8 mouse cellular contexts compared by ENCODE assay signal in the genomic region with DNA sequence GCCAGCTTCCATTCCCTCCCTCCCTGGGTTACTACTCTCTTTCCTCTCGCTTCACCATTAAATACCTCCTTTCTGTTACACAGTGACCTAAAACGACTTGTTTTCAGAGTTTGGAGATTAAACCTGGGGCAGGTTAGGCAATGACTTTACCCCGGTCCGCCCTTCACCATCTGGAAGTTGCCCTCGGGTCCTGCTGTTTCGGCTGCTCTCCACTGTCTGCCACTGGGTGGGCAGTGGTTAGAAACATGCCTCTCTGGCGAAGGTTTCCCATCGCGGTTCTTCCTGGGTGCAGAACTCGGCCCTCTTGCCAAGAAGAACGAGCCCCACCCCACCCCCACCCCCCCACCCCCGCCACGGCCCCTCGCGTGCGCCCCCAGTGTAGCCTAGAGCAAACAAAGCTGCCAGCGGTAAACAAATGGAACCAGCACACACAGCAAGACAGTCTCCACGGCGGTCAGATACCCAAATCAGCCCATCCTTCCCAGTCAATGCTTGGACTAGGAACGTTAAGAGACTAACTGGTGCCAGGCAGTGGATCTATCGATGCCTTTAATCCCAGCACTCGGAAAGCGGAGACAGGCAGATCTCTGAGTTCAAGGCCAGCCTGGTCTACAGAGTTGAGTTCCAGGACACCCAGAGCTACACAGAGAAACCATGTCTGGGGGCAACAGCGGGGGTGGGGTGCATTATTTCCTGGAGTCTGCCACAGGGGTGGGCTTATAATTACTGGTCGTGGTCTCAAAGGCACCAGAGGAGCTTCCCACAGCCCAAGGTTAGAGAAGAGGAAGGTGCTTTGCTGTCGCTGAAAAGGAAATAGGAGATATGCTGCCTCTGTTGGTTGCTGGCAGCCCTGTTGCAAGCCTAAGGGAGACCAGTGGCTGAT. TPM values are rescaled to one million over a fixed set of nuclear protein-coding genes. Genes with fewer than 3 reads are reported as not detected.
A peak's percentile ranks its signal among the peaks of the same experiment; 100 is the strongest.
DNase-seq lines count a peak whose midpoint lies in the region; ATAC-seq and TF ChIP-seq lines count a peak whose summit lies in the region.

No protein-coding gene starts in this region.

- no peak for ATAC-seq in embryonic facial prominence, embryonic 14.5 days (ENCODE audit: low read depth)
- no peak for ATAC-seq in intestine, postnatal 0 days
- no peak for ATAC-seq in neural tube, embryonic 14.5 days (ENCODE audit: low read depth)
- ATAC-seq in cerebellum, adult (ENCODE audit: insufficient number of reproducible peaks, low FRiP score, low TSS enrichment): no peak

- no peaks in the 10 kb centered on the region for H3K27me3 ChIP-seq in liver, adult 2 months (ENCODE audit: control insufficient read depth, insufficient read depth, low read length)
- no peaks in the 10 kb centered on the region for H3K27me3 ChIP-seq in embryonic facial prominence, embryonic 14.5 days (replicated peaks; ENCODE audit: control insufficient read depth, insufficient read depth, low read length)
- no peaks in the 10 kb centered on the region for H3K27me3 ChIP-seq in intestine, postnatal 0 days (replicated peaks; ENCODE audit: control insufficient read depth, insufficient read depth, low read length)
- H3K27me3 ChIP-seq in neural tube, embryonic 14.5 days (ENCODE audit: control insufficient read depth, insufficient read depth, low read length): 0 out of 2 replicates have a peak, but pooled peaks cover 2% of the 10 kb centered on the region

- TF ChIP-seq CTCF in liver, adult 2 months (IDR thresholded peaks at IDR 0.05; ENCODE audit: low read depth, low read length): no peak
- no peak for TF ChIP-seq CTCF in intestine, postnatal 0 days (IDR thresholded peaks at IDR 0.05; ENCODE audit: low read depth)

- H3K9ac ChIP-seq in liver, adult 2 months (ENCODE audit: low read depth, low read length): peak overlapping the region; percentile 64
- peak overlapping the region; percentile 56 for H3K9ac ChIP-seq in embryonic facial prominence, embryonic 14.5 days (ENCODE audit: low read depth, low read length)
- peak overlapping the region; percentile 28 for H3K9ac ChIP-seq in intestine, postnatal 0 days (ENCODE audit: low read depth, low read length)
- peak overlapping the region; percentile 32; the same call in 1 of the 2 replicates for H3K9ac ChIP-seq in neural tube, embryonic 14.5 days (replicated peaks; ENCODE audit: low read depth, low read length)

- peak overlapping the region; percentile 62 for H3K4me3 ChIP-seq in liver, adult 2 months (ENCODE audit: insufficient read depth, low read depth, low read length)
- peak overlapping the region; percentile 45 for H3K4me3 ChIP-seq in embryonic facial prominence, embryonic 14.5 days (ENCODE audit: low read depth, low read length)
- H3K4me3 ChIP-seq in intestine, postnatal 0 days (ENCODE audit: low read depth, low read length): peak overlapping the region; percentile 38
- peak overlapping the region; percentile 22; the same call in 1 of the 2 replicates for H3K4me3 ChIP-seq in neural tube, embryonic 14.5 days (ENCODE audit: low read depth, low read length)

- peaks cover 4% of the 10 kb centered on the region; the same call in 1 of the 2 replicates for H3K4me1 ChIP-seq in liver, adult 2 months (ENCODE audit: control insufficient read depth, insufficient read depth, low read length)
- H3K4me1 ChIP-seq in embryonic facial prominence, embryonic 14.5 days (ENCODE audit: control insufficient read depth, insufficient read depth, low read length): peaks cover 8% of the 10 kb centered on the region; the same call in 1 of the 2 replicates
- H3K4me1 ChIP-seq in intestine, postnatal 0 days (replicated peaks; ENCODE audit: control insufficient read depth, insufficient read depth, low read length): no peaks in the 10 kb centered on the region; the same call in 1 of the 2 replicates
- peaks cover 4% of the 10 kb centered on the region; the same call in 1 of the 2 replicates for H3K4me1 ChIP-seq in neural tube, embryonic 14.5 days (ENCODE audit: control insufficient read depth, insufficient read depth, low read length)

- H3K4me2 ChIP-seq in embryonic facial prominence, embryonic 14.5 days (ENCODE audit: low read depth, low read length): peak overlapping the region; percentile 89
- peak overlapping the region; percentile 87 for H3K4me2 ChIP-seq in intestine, postnatal 0 days (replicated peaks; ENCODE audit: low read depth)
- H3K4me2 ChIP-seq in neural tube, embryonic 14.5 days (ENCODE audit: low read depth, low read length): peak overlapping the region; percentile 55

- WGBS in liver, adult 2 months: 13% methylated on average over 26 of the region's 26 CpGs
- 18% methylated on average over 26 of the region's 26 CpGs for WGBS in embryonic facial prominence, embryonic 14.5 days
- WGBS in intestine, postnatal 0 days: 19% methylated on average over 26 of the region's 26 CpGs
- 26% methylated on average over 26 of the region's 26 CpGs for WGBS in neural tube, embryonic 14.5 days

- no peak overlapping the region for H3K27ac ChIP-seq in liver, adult 2 months (replicated peaks; ENCODE audit: insufficient read depth, low read depth, low read length)
- H3K27ac ChIP-seq in embryonic facial prominence, embryonic 14.5 days (replicated peaks; ENCODE audit: low read depth, low read length): no peak overlapping the region
- H3K27ac ChIP-seq in intestine, postnatal 0 days (ENCODE audit: low read depth, low read length): peak overlapping the region; percentile 0; the same call in 1 of the 2 replicates
- no peak overlapping the region for H3K27ac ChIP-seq in neural tube, embryonic 14.5 days (ENCODE audit: low read depth, low read length)

- H3K36me3 ChIP-seq in liver, adult 2 months (ENCODE audit: control insufficient read depth, insufficient read depth, low read length): no peaks in the 10 kb centered on the region
- H3K36me3 ChIP-seq in embryonic facial prominence, embryonic 14.5 days (ENCODE audit: control insufficient read depth, insufficient read depth, low read length): no peaks in the 10 kb centered on the region
- H3K36me3 ChIP-seq in intestine, postnatal 0 days (ENCODE audit: control insufficient read depth, insufficient read depth): no peaks in the 10 kb centered on the region
- H3K36me3 ChIP-seq in neural tube, embryonic 14.5 days (ENCODE audit: control insufficient read depth, insufficient read depth, low read length): no peaks in the 10 kb centered on the region

- no peak for TF ChIP-seq POLR2A in liver, adult 2 months (IDR thresholded peaks at IDR 0.05; ENCODE audit: extremely low read depth, insufficient read depth, low read length)

- no peaks in the 10 kb centered on the region for H3K9me3 ChIP-seq in embryonic facial prominence, embryonic 14.5 days (ENCODE audit: control insufficient read depth, low read length)
- H3K9me3 ChIP-seq in intestine, postnatal 0 days (ENCODE audit: control insufficient read depth): no peaks in the 10 kb centered on the region
- no peaks in the 10 kb centered on the region for H3K9me3 ChIP-seq in neural tube, embryonic 14.5 days (ENCODE audit: control insufficient read depth, low read length)

- no peaks in the 10 kb centered on the region for H3K79me2 ChIP-seq in liver, adult 2 months (ENCODE audit: control insufficient read depth, insufficient read depth, low read length)

- DNase-seq in liver, adult 2 months (ENCODE audit: extremely low read depth, low read depth, low spot score): no peak
- DNase-seq in liver: no peak
- DNase-seq in embryonic facial prominence, embryonic 14.5 days (ENCODE audit: low spot score): no peak
- DNase-seq in frontal cortex, adult 2 months (ENCODE audit: extremely low spot score in 1 of 2, low spot score in 1 of 2): no peak
- no peak for DNase-seq in natural killer cell, adult 2 months (ENCODE audit: low spot score in 2 of 2)

RNA-seq across cellular contexts. Expression of a gene that starts 8.2 kb away (rescaled TPM):
- not detected in 2 replicates for total RNA-seq in liver, adult 2 months (2014; rRNA removed)
- polyA plus RNA-seq in liver, adult 2 months (2012; rRNA removed): not detected in 2 replicates
- polyA plus RNA-seq in embryonic facial prominence, embryonic 14.5 days (2014; fragmentation: Nextera tagmentation; extraction: Ambion mirVana): 0.43 TPM in 1 of 2 replicates, not detected in the other
- polyA plus RNA-seq in intestine, postnatal 0 days (2015; fragmentation: Nextera tagmentation; extraction: Ambion mirVana): not detected in 2 replicates
- 0.13 TPM in 1 of 2 replicates, not detected in the other for polyA plus RNA-seq in neural tube, embryonic 14.5 days (2014; fragmentation: Nextera tagmentation; extraction: Ambion mirVana)
- 0.42 and 1.2 TPM in 2 replicates for polyA plus RNA-seq in frontal cortex, adult 2 months (2012; rRNA removed)

RNA-seq across cellular contexts. Expression of a gene that starts 25.7 kb away (rescaled TPM):
- total RNA-seq in liver, adult 2 months (2014; rRNA removed): 100 TPM in 2 replicates
- polyA plus RNA-seq in liver, adult 2 months (2012; rRNA removed): 34.9 and 36.4 TPM in 2 replicates
- 222 and 231 TPM in 2 replicates for polyA plus RNA-seq in embryonic facial prominence, embryonic 14.5 days (2014; fragmentation: Nextera tagmentation; extraction: Ambion mirVana)
- 138 and 144 TPM in 2 replicates for polyA plus RNA-seq in intestine, postnatal 0 days (2015; fragmentation: Nextera tagmentation; extraction: Ambion mirVana)
- polyA plus RNA-seq in neural tube, embryonic 14.5 days (2014; fragmentation: Nextera tagmentation; extraction: Ambion mirVana): 198 and 202 TPM in 2 replicates
- 365 and 386 TPM in 2 replicates for polyA plus RNA-seq in frontal cortex, adult 2 months (2012; rRNA removed)

RNA-seq across cellular contexts. Expression of a gene that starts 31.7 kb away (rescaled TPM):
- total RNA-seq in liver, adult 2 months (2014; rRNA removed): 0.74 and 3.9 TPM in 2 replicates
- not detected in 2 replicates for polyA plus RNA-seq in liver, adult 2 months (2012; rRNA removed)
- polyA plus RNA-seq in embryonic facial prominence, embryonic 14.5 days (2014; fragmentation: Nextera tagmentation; extraction: Ambion mirVana): 37.4 and 56.5 TPM in 2 replicates
- not detected in 2 replicates for polyA plus RNA-seq in intestine, postnatal 0 days (2015; fragmentation: Nextera tagmentation; extraction: Ambion mirVana)
- polyA plus RNA-seq in neural tube, embryonic 14.5 days (2014; fragmentation: Nextera tagmentation; extraction: Ambion mirVana): 0.86 TPM in 1 of 2 replicates, not detected in the other
- 1.8 TPM in 2 replicates for polyA plus RNA-seq in frontal cortex, adult 2 months (2012; rRNA removed)

Comparison
In these comparisons a context has a peak if more than half of its experiments do, and no peak if none do; other contexts are left out.
1. RNA of a gene that starts 31.7 kb away (polyA plus RNA-seq): 37.4 to 56.5 TPM in embryonic facial prominence, embryonic 14.5 days; 1.8 TPM in frontal cortex, adult 2 months, 0.86 TPM in neural tube, embryonic 14.5 days, not detected in intestine, postnatal 0 days and not detected in liver, adult 2 months; every median in the first group is over 10 times any median in the second.
2. Peak in every context shown above with its lines, with median percentiles within 50 percentile points of each other: H3K4me3 ChIP-seq, H3K9ac ChIP-seq and H3K4me2 ChIP-seq.